Mouse (Mus musculus) myocyte (in vitro differentiated cells): ENCODE data around the gene Abca7. TPM values are rescaled to one million over a fixed set of nuclear protein-coding genes. Genes with fewer than 3 reads are reported as not detected.

Source experiments
- H3K27me3 ChIP-seq: one replicate; pipeline ENCODE4 v1.6.1; 2011; ENCODE audit not compliant: control insufficient read depth, insufficient read depth, insufficient read length
- H3K36me3 ChIP-seq: one replicate; pipeline ENCODE4 v1.6.1; 2011; ENCODE audit not compliant: control insufficient read depth, insufficient read depth
- H3K4me2 ChIP-seq: one replicate; pipeline ENCODE4 v1.6.1; 2011; ENCODE audit warnings: low read depth, control low read depth
- H3K4me3 ChIP-seq: one replicate; pipeline ENCODE4 v1.5.1; 2011; ENCODE audit warnings: mild to moderate bottlenecking, control low read depth, moderate library complexity
- H3K79me2 ChIP-seq: one replicate; pipeline ENCODE4 v1.6.1; 2011; ENCODE audit not compliant: control insufficient read depth, insufficient read depth
- H3ac ChIP-seq: one replicate; pipeline ENCODE4 v1.6.1; 2011; ENCODE audit not compliant: control insufficient read depth, insufficient read length
- CEBPB ChIP-seq: IDR thresholded peaks from 2 replicates; pipeline ENCODE4 v1.6.1; 2011; ENCODE audit warnings: mild to moderate bottlenecking, moderate library complexity; ENCODE audit not compliant: poor library complexity, insufficient read depth, severe bottlenecking
- E2F4 ChIP-seq: IDR thresholded peaks from one replicate; pipeline ENCODE4 v1.6.1; 2011; ENCODE audit warnings: mild to moderate bottlenecking, control low read depth, moderate library complexity; ENCODE audit not compliant: insufficient read depth
- MAX ChIP-seq: IDR thresholded peaks from one replicate; pipeline ENCODE4 v1.6.1; 2011; ENCODE audit warnings: low read depth, mild to moderate bottlenecking, control low read depth
- MYOD1 ChIP-seq, 3 experiments: IDR thresholded peaks; one replicate each; pipeline ENCODE4 v1.6.1; 2011; ENCODE audit warnings: control low read depth in 2 of 3, low read depth in 2 of 3, mild to moderate bottlenecking in 2 of 3, moderate library complexity in 1 of 3; ENCODE audit not compliant: insufficient read length in 2 of 3, control insufficient read depth in 1 of 3
- MYOG ChIP-seq, 3 experiments: IDR thresholded peaks; one replicate each; pipeline ENCODE4 v1.6.1; 2011; ENCODE audit warnings: control low read depth in 2 of 3, low read depth in 2 of 3, mild to moderate bottlenecking in 2 of 3; ENCODE audit not compliant: insufficient read length in 2 of 3, control insufficient read depth in 1 of 3, insufficient read depth in 1 of 3
- POLR2A ChIP-seq: IDR thresholded peaks from one replicate; pipeline ENCODE4 v1.6.1; 2011; ENCODE audit warnings: low read depth, mild to moderate bottlenecking, control low read depth, moderate library complexity; ENCODE audit not compliant: insufficient read length
- POLR2AphosphoS2 ChIP-seq: IDR thresholded peaks from one replicate; pipeline ENCODE4 v1.6.1; 2011; ENCODE audit warnings: low read depth, control low read depth; ENCODE audit not compliant: insufficient read length
- REST ChIP-seq: IDR thresholded peaks from one replicate; pipeline ENCODE4 v1.6.1; 2011; ENCODE audit warnings: mild to moderate bottlenecking, control low read depth, moderate library complexity; ENCODE audit not compliant: insufficient read depth, insufficient read length
- SRF ChIP-seq: IDR thresholded peaks from one replicate; pipeline ENCODE4 v1.6.1; 2011; ENCODE audit warnings: low read depth; ENCODE audit not compliant: control insufficient read depth, insufficient read length
- TCF12 ChIP-seq: IDR thresholded peaks from one replicate; pipeline ENCODE4 v1.6.1; 2011; ENCODE audit warnings: mild to moderate bottlenecking, control low read depth; ENCODE audit not compliant: poor library complexity, insufficient read depth, severe bottlenecking
- TCF3 ChIP-seq: IDR thresholded peaks from one replicate; pipeline ENCODE4 v1.6.1; 2011; ENCODE audit warnings: low read depth, control low read depth; ENCODE audit not compliant: insufficient read length
- USF1 ChIP-seq: IDR thresholded peaks from one replicate; pipeline ENCODE4 v1.6.1; 2011; ENCODE audit warnings: low read depth, mild to moderate bottlenecking, control low read depth, moderate library complexity
- polyA plus RNA-seq: library from polyadenylated mRNA; unstranded; fragments of >200 nt; fragmentation: generic; extraction: Trizol; gene quantifications from one replicate; pipeline ENCODE4 v1.2.1, GENCODE M21; 2012; ENCODE audit warnings: missing spikeins

Gene Abca7
- polyA plus RNA-seq, 1 experiment, result 15.6 TPM

GRCm38 (mm10) chr10:79979401-79980155, 16.7 kb upstream of the Abca7 start:
- no peaks in the 10 kb centered on the region for H3K27me3 ChIP-seq
- H3K36me3 ChIP-seq, result no peaks in the 10 kb centered on the region
- TF ChIP-seq MAX, result no peak
- no peak for TF ChIP-seq CEBPB
- TF ChIP-seq MYOD1 (IDR thresholded peaks at IDR 0.05; ENCODE audit: control insufficient read depth in 1 of 3, insufficient read length in 2 of 3, low read depth in 2 of 3), result peak; percentile 43 to 88 (median 77)
- TF ChIP-seq REST, result no peak
- no peak for TF ChIP-seq POLR2A
- TF ChIP-seq TCF3, result peak; percentile 14
- no peak for TF ChIP-seq SRF
- TF ChIP-seq USF1, result no peak
- peak; percentile 18 for TF ChIP-seq TCF12
- TF ChIP-seq E2F4, result no peak
- TF ChIP-seq POLR2AphosphoS2, result no peak
- peak; percentile 56 to 85 (median 59) for TF ChIP-seq MYOG (IDR thresholded peaks at IDR 0.05; ENCODE audit: control insufficient read depth in 1 of 3, insufficient read depth in 1 of 3, insufficient read length in 2 of 3, low read depth in 2 of 3)
- H3K4me3 ChIP-seq, result no peak overlapping the region
- H3ac ChIP-seq, result no peak overlapping the region
- peaks cover 39% of the 10 kb centered on the region for H3K79me2 ChIP-seq
- H3K4me2 ChIP-seq, result no peak overlapping the region

DNA sequence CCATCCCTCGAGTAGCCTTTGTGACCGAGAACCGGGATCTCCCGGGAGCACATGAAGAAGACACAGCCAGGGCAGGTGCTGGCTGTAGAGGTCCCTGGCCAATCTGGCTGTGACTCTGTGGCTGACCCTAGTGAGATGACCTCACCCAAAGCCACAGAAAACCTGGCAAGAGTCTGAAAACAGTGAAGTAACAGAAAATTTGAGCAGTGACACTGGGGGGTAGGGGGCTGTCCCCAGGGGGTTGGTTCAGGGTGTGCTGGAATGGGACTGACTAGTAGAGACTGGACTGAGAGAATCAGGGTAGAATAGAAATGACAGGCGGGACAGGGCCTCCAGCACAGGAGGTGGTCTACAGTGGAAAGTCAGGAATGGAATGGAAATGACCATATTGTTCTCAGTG, 13.1 kb upstream of the Abca7 start:
- Histone ChIP-seq H3K4me3 (peak overlapping the region; percentile 74), H3K79me2 (peaks cover 39% of the 10 kb centered on the region), H3ac (peak overlapping the region; percentile 51), H3K27me3 (no peaks in the 10 kb centered on the region), H3K4me2 (peak overlapping the region; percentile 96), H3K36me3 (no peaks in the 10 kb centered on the region)
- no peak for TF ChIP-seq MYOD1 (IDR thresholded peaks at IDR 0.05; ENCODE audit: control insufficient read depth in 1 of 3, insufficient read length in 2 of 3, low read depth in 2 of 3)
- TF ChIP-seq MAX, result no peak
- peak in 1 of 3 experiments; percentile 22 for TF ChIP-seq MYOG (IDR thresholded peaks at IDR 0.05; ENCODE audit: control insufficient read depth in 1 of 3, insufficient read depth in 1 of 3, insufficient read length in 2 of 3, low read depth in 2 of 3)
- TF ChIP-seq POLR2A, result no peak
- no peak for TF ChIP-seq REST
- no peak for TF ChIP-seq TCF3
- TF ChIP-seq POLR2AphosphoS2, result peak; percentile 13
- TF ChIP-seq CEBPB, result no peak
- TF ChIP-seq USF1, result no peak
- no peak for TF ChIP-seq E2F4
- TF ChIP-seq SRF, result no peak
- no peak for TF ChIP-seq TCF12

GRCm38 (mm10) chr10:79983670-79984069, 12.6 kb upstream of the Abca7 start:
- H3K79me2 ChIP-seq, result peaks cover 41% of the 10 kb centered on the region
- H3K4me2 ChIP-seq, result peak overlapping the region; percentile 96
- H3K27me3 ChIP-seq, result no peaks in the 10 kb centered on the region
- H3ac ChIP-seq, result peak overlapping the region; percentile 51
- TF ChIP-seq POLR2AphosphoS2 (no peak), REST (no peak), MAX (no peak), MYOD1 (IDR thresholded peaks at IDR 0.05; ENCODE audit: control insufficient read depth in 1 of 3, insufficient read length in 2 of 3, low read depth in 2 of 3) (peak in 1 of 3 experiments; percentile 17), USF1 (no peak), TCF3 (no peak), MYOG (IDR thresholded peaks at IDR 0.05; ENCODE audit: control insufficient read depth in 1 of 3, insufficient read depth in 1 of 3, insufficient read length in 2 of 3, low read depth in 2 of 3) (no peak)
- H3K36me3 ChIP-seq, result no peaks in the 10 kb centered on the region
- H3K4me3 ChIP-seq, result peak overlapping the region; percentile 74

DNA sequence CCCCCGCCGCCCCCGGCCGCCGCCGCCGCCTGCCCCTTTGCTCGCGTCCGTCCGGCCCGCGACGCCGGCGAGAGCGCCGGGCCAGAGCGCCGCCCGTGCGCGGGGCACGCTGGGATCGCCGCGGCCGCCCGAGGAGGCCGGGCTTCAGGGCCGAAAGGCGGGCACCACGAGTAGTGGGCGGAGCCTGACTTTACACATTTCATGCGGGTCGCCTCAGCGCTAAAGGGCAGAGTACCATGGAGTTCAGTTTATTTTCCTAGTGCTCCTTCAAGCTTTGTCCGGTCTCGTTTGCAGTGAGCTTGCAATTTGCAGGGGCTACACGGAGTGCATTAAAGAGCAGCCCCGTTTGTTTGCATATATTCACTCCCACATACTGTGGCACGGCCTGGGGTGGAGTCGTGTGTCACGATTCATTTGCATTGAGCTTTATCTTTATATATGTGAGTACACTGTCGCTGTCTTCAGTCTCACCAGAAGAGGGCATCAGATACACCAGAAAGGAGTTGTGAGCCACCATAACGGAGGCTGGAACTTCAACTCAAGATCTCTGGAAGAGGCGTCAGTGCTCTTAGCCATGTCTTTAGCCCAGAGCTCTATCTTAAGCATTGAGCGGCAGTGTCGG, 12.0 kb upstream of the Abca7 start, which contains the start of gene Tmem259:
Gene Tmem259, minus strand, starts transcription at position 136 of the 622 bp plus-strand sequence.
- no peaks in the 10 kb centered on the region for H3K27me3 ChIP-seq
- H3K4me3 ChIP-seq, result peak within 1 kb of the TSS; percentile 74
- peak; percentile 20 for TF ChIP-seq SRF
- TF ChIP-seq POLR2A, result peak; percentile 59
- TF ChIP-seq TCF12, result no peak
- no peak for TF ChIP-seq MYOD1 (IDR thresholded peaks at IDR 0.05; ENCODE audit: control insufficient read depth in 1 of 3, insufficient read length in 2 of 3, low read depth in 2 of 3)
- TF ChIP-seq MAX, result no peak
- TF ChIP-seq REST, result no peak
- no peak for TF ChIP-seq MYOG (IDR thresholded peaks at IDR 0.05; ENCODE audit: control insufficient read depth in 1 of 3, insufficient read depth in 1 of 3, insufficient read length in 2 of 3, low read depth in 2 of 3)
- TF ChIP-seq E2F4, result no peak
- H3K36me3 ChIP-seq, result no peaks in the 10 kb centered on the region
- H3ac ChIP-seq, result peak within 1 kb of the TSS; percentile 51
- H3K79me2 ChIP-seq, result peaks cover 47% of the 10 kb centered on the region
- H3K4me2 ChIP-seq, result peak within 1 kb of the TSS; percentile 96
